Comparison of ENCODE assay signal across 10 mouse cellular contexts in genomic region chr17:71203998-71204808, GRCm38 (mm10). TPM values are rescaled to one million over a fixed set of nuclear protein-coding genes. Genes with fewer than 3 reads are reported as not detected.
DNase-seq lines count a peak whose midpoint lies in the region; ATAC-seq and TF ChIP-seq lines count a peak whose summit lies in the region.
"Had no signal": no experiment of that assay in that cellular context is flagged by ENCODE, and none has a peak within 500 bp of the region (broad histone marks: within the 10 kb centered on the region; RNA-seq: fewer than 3 reads in every experiment).

No protein-coding gene starts in this region.

- H3K27me3 ChIP-seq in kidney, adult 2 months (replicated peaks; ENCODE audit: control insufficient read depth, insufficient read depth, low read length) = no peaks in the 10 kb centered on the region
- H3K27me3 ChIP-seq in CH12.LX (replicated peaks) = no peaks in the 10 kb centered on the region
- H3K27me3 ChIP-seq: midbrain, embryonic 12.5 days had no signal

- peak overlapping the region; percentile 68 for H3K9ac ChIP-seq in CH12.LX (ENCODE audit: insufficient read depth, low read depth)
- H3K9ac ChIP-seq: midbrain, embryonic 12.5 days had no signal

- WGBS in kidney, adult 2 months = 58% methylated on average over 9 of the region's 9 CpGs

- ATAC-seq in inflammation-experienced regulatory T-cells, adult 6 months = peak; percentile 66
- peak; percentile 47 for ATAC-seq in megakaryocyte, adult 5-6 weeks (ENCODE audit: poor library complexity, severe bottlenecking)

- peaks cover 61% of the 10 kb centered on the region for H3K4me1 ChIP-seq in kidney, adult 2 months (ENCODE audit: control insufficient read depth, insufficient read depth, low read length)
- H3K4me1 ChIP-seq in CH12.LX (ENCODE audit: control insufficient read depth in 1 of 2, insufficient read depth in 2 of 2) = peaks cover 8 to 58% of the 10 kb centered on the region in 2 experiments
- H3K4me1 ChIP-seq: midbrain, embryonic 12.5 days had no signal

- no peak for TF ChIP-seq POLR2A in kidney, adult 2 months (IDR thresholded peaks at IDR 0.05; ENCODE audit: low read depth, low read length)
- no peak for TF ChIP-seq POLR2A in CH12.LX (IDR thresholded peaks at IDR 0.05; ENCODE audit: low read depth, low read length)

- H3K79me2 ChIP-seq in CH12.LX (replicated peaks; ENCODE audit: control insufficient read depth, extremely low read depth, insufficient read depth, poor library complexity, severe bottlenecking) = peaks cover 10% of the 10 kb centered on the region

- no peak overlapping the region for H3K4me3 ChIP-seq in kidney, adult 2 months (ENCODE audit: insufficient read depth, low read depth, low read length)
- peak overlapping the region; percentile 12 to 45 (median 40) for H3K4me3 ChIP-seq in CH12.LX (replicated peaks in 1 of 3; ENCODE audit: low read depth in 2 of 3, low read length in 2 of 3, poor library complexity in 1 of 3)
- H3K4me3 ChIP-seq: midbrain, embryonic 12.5 days had no signal

- TF ChIP-seq RAD21 in CH12.LX (IDR thresholded peaks at IDR 0.05; ENCODE audit: low read depth, low read length) = no peak

- no peak for TF ChIP-seq CTCF in kidney, adult 2 months (conservative IDR thresholded peaks at IDR 0.05; ENCODE audit: insufficient read depth, insufficient read length, low read depth, low read length)
- no peak for TF ChIP-seq CTCF in CH12.LX (conservative IDR thresholded peaks at IDR 0.05 in 1 of 2, IDR thresholded peaks at IDR 0.05 in 1 of 2; ENCODE audit: low read depth in 2 of 2, low read length in 2 of 2)

- peak overlapping the region; percentile 83 for H3K4me2 ChIP-seq in CH12.LX (ENCODE audit: insufficient read depth, low read depth, poor library complexity, severe bottlenecking)
- H3K4me2 ChIP-seq: midbrain, embryonic 12.5 days had no signal

- DNase-seq in kidney, adult 2 months = peak; percentile 48
- no peak for DNase-seq in kidney, adult 18-20 months
- DNase-seq in CH12.LX (ENCODE audit: extremely low read depth) = no peak
- DNase-seq in urinary bladder, postnatal 14 days (ENCODE audit: low spot score) = no peak
- no peak for DNase-seq in T-cell, adult 2 months (ENCODE audit: low spot score)
- no peak for DNase-seq in kidney, postnatal 10 days
- DNase-seq: cerebellum, postnatal 25 days had no signal

- peak overlapping the region; percentile 54; the same call in 1 of the 2 replicates for H3K27ac ChIP-seq in kidney, adult 2 months (ENCODE audit: insufficient read depth, low read depth, low read length)
- peak overlapping the region; percentile 53 for H3K27ac ChIP-seq in CH12.LX (ENCODE audit: insufficient read depth, low read depth)
- H3K27ac ChIP-seq: midbrain, embryonic 12.5 days had no signal

- no peak for TF ChIP-seq EP300 in CH12.LX (IDR thresholded peaks at IDR 0.05; ENCODE audit: low read length)

- dilution Hi-C loops in CH12.LX (cut with MboI; ENCODE audit: extremely low pct_ligation_motif_present, extremely low pct_unique_long_range_greater_than_20kb, low sequenced_read_pairs) = no loop called here

- in situ Hi-C loops in CH12.LX (cut with MboI; ENCODE audit: low pct_ligation_motif_present, low pct_unique_long_range_greater_than_20kb, low sequenced_read_pairs) = no loop called here

- H3K9me3 ChIP-seq in CH12.LX (replicated peaks; ENCODE audit: low read length) = peaks cover 5% of the 10 kb centered on the region
- H3K9me3 ChIP-seq: midbrain, embryonic 12.5 days had no signal

- H3K36me3 ChIP-seq in kidney, adult 2 months (ENCODE audit: control insufficient read depth, insufficient read depth, low read length) = no peaks in the 10 kb centered on the region
- peaks cover 0 to 17% of the 10 kb centered on the region in 2 experiments for H3K36me3 ChIP-seq in CH12.LX (replicated peaks in 1 of 2; ENCODE audit: control insufficient read depth in 1 of 2, insufficient read depth in 1 of 2, low read length in 1 of 2)
- H3K36me3 ChIP-seq: midbrain, embryonic 12.5 days had no signal

TF ChIP-seq in CH12.LX, 34 proteins besides CTCF, POLR2A, EP300 and RAD21:
- no peak for TF ChIP-seq E2F4 (IDR thresholded peaks at IDR 0.05; ENCODE audit: insufficient replicate concordance, low read depth, low read length)
- no peak for TF ChIP-seq IRF4 (IDR thresholded peaks at IDR 0.05; ENCODE audit: low read depth, low read length)
- no peak; the same call in 1 of the 2 replicates for TF ChIP-seq JUND (conservative IDR thresholded peaks at IDR 0.05; ENCODE audit: low read depth, low read length)
- TF ChIP-seq USF2 (conservative IDR thresholded peaks at IDR 0.05; ENCODE audit: low read depth, low read length) = no peak
- TF ChIP-seq POLR2AphosphoS2 (IDR thresholded peaks at IDR 0.05; ENCODE audit: low read depth, low read length) = no peak
- no peak for TF ChIP-seq KAT2A (IDR thresholded peaks at IDR 0.05; ENCODE audit: insufficient replicate concordance, low read length)
- TF ChIP-seq MYC (IDR thresholded peaks at IDR 0.05; ENCODE audit: low read depth, low read length) = peak; percentile 54; the same call in 1 of the 2 replicates
- TF ChIP-seq PAX5 (IDR thresholded peaks at IDR 0.05; ENCODE audit: low read length) = no peak
- no peak for TF ChIP-seq CHD2 (IDR thresholded peaks at IDR 0.05; ENCODE audit: low read length)
- no peak for TF ChIP-seq BHLHE40 (IDR thresholded peaks at IDR 0.05; ENCODE audit: low read depth, low read length)
- TF ChIP-seq USF1 (IDR thresholded peaks at IDR 0.05; ENCODE audit: low read depth, low read length) = no peak
- peak; percentile 46; the same call in 1 of the 2 replicates for TF ChIP-seq MXI1 (IDR thresholded peaks at IDR 0.05; ENCODE audit: low read depth, low read length)
- peak; percentile 33; the same call in 1 of the 2 replicates for TF ChIP-seq HCFC1 (IDR thresholded peaks at IDR 0.05; ENCODE audit: low read depth, low read length)
- TF ChIP-seq ELF1 (IDR thresholded peaks at IDR 0.05; ENCODE audit: low read depth, low read length) = no peak
- TF ChIP-seq GABPA (IDR thresholded peaks at IDR 0.05; ENCODE audit: insufficient replicate concordance, low read depth, low read length) = no peak
- TF ChIP-seq MAX (IDR thresholded peaks at IDR 0.05; ENCODE audit: low read length) = peak; percentile 57; the same call in 1 of the 2 replicates
- no peak for TF ChIP-seq MEF2A (IDR thresholded peaks at IDR 0.05; ENCODE audit: borderline replicate concordance, low read depth, low read length)
- no peak for TF ChIP-seq JUN (IDR thresholded peaks at IDR 0.05; ENCODE audit: insufficient read depth, low read depth, low read length)
- TF ChIP-seq SIN3A (IDR thresholded peaks at IDR 0.05; ENCODE audit: low read length) = peak; percentile 38
- no peak for TF ChIP-seq MAFK (IDR thresholded peaks at IDR 0.05; ENCODE audit: insufficient replicate concordance, low read length)
- TF ChIP-seq NRF1 (IDR thresholded peaks at IDR 0.05; ENCODE audit: low read depth, low read length) = no peak
- 0 out of 2 replicates have a peak, but pooled peaks have one; percentile 20 for TF ChIP-seq MAZ (IDR thresholded peaks at IDR 0.05; ENCODE audit: low read depth, low read length)
- no peak for TF ChIP-seq TCF12 (IDR thresholded peaks at IDR 0.05; ENCODE audit: low read depth, low read length)
- TF ChIP-seq ZKSCAN1 (IDR thresholded peaks at IDR 0.05; ENCODE audit: borderline replicate concordance, low read depth, low read length) = no peak
- TF ChIP-seq ZC3H11A (IDR thresholded peaks at IDR 0.05; ENCODE audit: low read depth, low read length) = no peak
- TF ChIP-seq RCOR1 (conservative IDR thresholded peaks at IDR 0.05; ENCODE audit: low read depth, low read length) = no peak
- TF ChIP-seq CHD1 (IDR thresholded peaks at IDR 0.05; ENCODE audit: low read depth, low read length) = no peak
- 0 out of 2 replicates have a peak, but pooled peaks have one; percentile 7 for TF ChIP-seq TBP (conservative IDR thresholded peaks at IDR 0.05; ENCODE audit: low read depth, low read length)
- peak; percentile 88 for TF ChIP-seq ZNF384 (IDR thresholded peaks at IDR 0.05; ENCODE audit: low read depth, low read length)
- no peak for TF ChIP-seq ETS1 (conservative IDR thresholded peaks at IDR 0.05; ENCODE audit: low read depth, low read length)
- TF ChIP-seq SMC3 (IDR thresholded peaks at IDR 0.05; ENCODE audit: low read depth, low read length) = no peak
- 0 out of 2 replicates have a peak, but pooled peaks have one; percentile 17 for TF ChIP-seq NELFE (IDR thresholded peaks at IDR 0.05; ENCODE audit: low read depth, low read length)
- no peak for TF ChIP-seq UBTF (IDR thresholded peaks at IDR 0.05; ENCODE audit: low read depth, low read length)
- no peak for TF ChIP-seq ZMIZ1 (IDR thresholded peaks at IDR 0.05; ENCODE audit: low read depth, low read length)

RNA-seq across cellular contexts. Expression of gene Lpin2, which starts 21.8 kb away (rescaled TPM):
- 17.7 and 20.5 TPM in 2 replicates for polyA plus RNA-seq in kidney, adult 2 months (2012; rRNA removed)
- total RNA-seq in CH12.LX (2012; rRNA removed) (25.1 and 28.1 TPM in 2 replicates), CH12.LX (2014; rRNA removed) (25.4 TPM in 2 replicates)
- polyA plus RNA-seq in CH12.LX (2012; ENCODE audit: insufficient read length, low read depth) = 30.4 and 31.4 TPM in 2 replicates
- polyA plus RNA-seq in inflammation-experienced regulatory T-cells, adult 6 months (2017; shearing (Covaris generic)) = 10 to 100 TPM; 20.6 to 36.6 (median 30.0) TPM
- total RNA-seq in megakaryocyte, adult 5-6 weeks (2015) = 21.7 and 25.3 TPM in 2 replicates
- 31.4 and 38.1 TPM in 2 replicates for total RNA-seq in megakaryocyte, adult 5-6 weeks (2017)
